Mouse (Mus musculus): ENCODE measurements at regions not wholly inside any gene's neighbourhood (a gene's known extent, or its start where the extent isn't known, plus 50 kb on each side); places are given as distances from the start of the nearest gene placed in this dataset.

- DNase-seq (ENCODE audit: low read depth, low spot score) = no peak
These were observed 579.4 kb upstream of the Isx start for GRCm38 (mm10) chr8:74293621-74294020.

- DNase-seq (ENCODE audit: low read depth, low spot score) = no peak
These were observed 575.3 kb upstream of the Isx start for GRCm38 (mm10) chr8:74297698-74298097.

- no peak for DNase-seq (ENCODE audit: low read depth, low spot score)
These were observed 563.2 kb upstream of the Isx start for GRCm38 (mm10) chr8:74309810-74310209.

GRCm38 (mm10) chr8:74315382-74315781 is 557.6 kb upstream of the Isx start:
- no peak for DNase-seq (ENCODE audit: low read depth, low spot score)

- no peak for DNase-seq (ENCODE audit: low read depth, low spot score)
These were observed 545.5 kb upstream of the Isx start for GRCm38 (mm10) chr8:74327521-74327920.

GRCm38 (mm10) chr8:74344010-74344409 is 529.0 kb upstream of the Isx start:
- DNase-seq (ENCODE audit: low read depth, low spot score) = peak; percentile 16

Data from telencephalon, adult 2 months (tissue).